In genomic region chr11:87667107-87668090, GRCm38 (mm10) we compare ENCODE assay signal across 1 mouse cellular context.
TF ChIP-seq lines count a peak whose summit lies in the region.

No protein-coding gene starts in this region.

TF ChIP-seq in CH12.LX, 34 proteins besides CTCF, POLR2A, EP300 and RAD21:
- TF ChIP-seq BHLHE40 (IDR thresholded peaks at IDR 0.05; ENCODE audit: low read depth, low read length) = no peak
- no peak for TF ChIP-seq MYC (IDR thresholded peaks at IDR 0.05; ENCODE audit: low read depth, low read length)
- no peak for TF ChIP-seq POLR2AphosphoS2 (IDR thresholded peaks at IDR 0.05; ENCODE audit: low read depth, low read length)
- TF ChIP-seq JUN (IDR thresholded peaks at IDR 0.05; ENCODE audit: insufficient read depth, low read depth, low read length) = no peak
- 0 out of 2 replicates have a peak, but pooled peaks have one; percentile 59 for TF ChIP-seq ELF1 (IDR thresholded peaks at IDR 0.05; ENCODE audit: low read depth, low read length)
- TF ChIP-seq SMC3 (IDR thresholded peaks at IDR 0.05; ENCODE audit: low read depth, low read length) = no peak
- no peak; the same call in 1 of the 2 replicates for TF ChIP-seq ETS1 (conservative IDR thresholded peaks at IDR 0.05; ENCODE audit: low read depth, low read length)
- no peak for TF ChIP-seq ZC3H11A (IDR thresholded peaks at IDR 0.05; ENCODE audit: low read depth, low read length)
- no peak for TF ChIP-seq RCOR1 (conservative IDR thresholded peaks at IDR 0.05; ENCODE audit: low read depth, low read length)
- no peak for TF ChIP-seq E2F4 (IDR thresholded peaks at IDR 0.05; ENCODE audit: insufficient replicate concordance, low read depth, low read length)
- TF ChIP-seq ZMIZ1 (IDR thresholded peaks at IDR 0.05; ENCODE audit: low read depth, low read length) = no peak
- TF ChIP-seq GABPA (IDR thresholded peaks at IDR 0.05; ENCODE audit: insufficient replicate concordance, low read depth, low read length) = no peak
- no peak for TF ChIP-seq ZKSCAN1 (IDR thresholded peaks at IDR 0.05; ENCODE audit: borderline replicate concordance, low read depth, low read length)
- TF ChIP-seq MAFK (IDR thresholded peaks at IDR 0.05; ENCODE audit: insufficient replicate concordance, low read length) = no peak
- no peak for TF ChIP-seq CHD2 (IDR thresholded peaks at IDR 0.05; ENCODE audit: low read length)
- TF ChIP-seq MEF2A (IDR thresholded peaks at IDR 0.05; ENCODE audit: borderline replicate concordance, low read depth, low read length) = no peak
- no peak for TF ChIP-seq JUND (conservative IDR thresholded peaks at IDR 0.05; ENCODE audit: low read depth, low read length)
- TF ChIP-seq CHD1 (IDR thresholded peaks at IDR 0.05; ENCODE audit: low read depth, low read length) = peak; percentile 95
- peak; percentile 52 for TF ChIP-seq SIN3A (IDR thresholded peaks at IDR 0.05; ENCODE audit: low read length)
- TF ChIP-seq PAX5 (IDR thresholded peaks at IDR 0.05; ENCODE audit: low read length) = no peak
- TF ChIP-seq NRF1 (IDR thresholded peaks at IDR 0.05; ENCODE audit: low read depth, low read length) = no peak
- TF ChIP-seq KAT2A (IDR thresholded peaks at IDR 0.05; ENCODE audit: insufficient replicate concordance, low read length) = no peak
- TF ChIP-seq ZNF384 (IDR thresholded peaks at IDR 0.05; ENCODE audit: low read depth, low read length) = peak; percentile 27; the same call in 1 of the 2 replicates
- 0 out of 2 replicates have a peak, but pooled peaks have one; percentile 36 for TF ChIP-seq MAZ (IDR thresholded peaks at IDR 0.05; ENCODE audit: low read depth, low read length)
- no peak for TF ChIP-seq HCFC1 (IDR thresholded peaks at IDR 0.05; ENCODE audit: low read depth, low read length)
- no peak for TF ChIP-seq UBTF (IDR thresholded peaks at IDR 0.05; ENCODE audit: low read depth, low read length)
- no peak for TF ChIP-seq NELFE (IDR thresholded peaks at IDR 0.05; ENCODE audit: low read depth, low read length)
- 0 out of 2 replicates have a peak, but pooled peaks have one; percentile 18 for TF ChIP-seq MAX (IDR thresholded peaks at IDR 0.05; ENCODE audit: low read length)
- no peak for TF ChIP-seq USF1 (IDR thresholded peaks at IDR 0.05; ENCODE audit: low read depth, low read length)
- no peak for TF ChIP-seq USF2 (conservative IDR thresholded peaks at IDR 0.05; ENCODE audit: low read depth, low read length)
- peak; percentile 60; the same call in 1 of the 2 replicates for TF ChIP-seq MXI1 (IDR thresholded peaks at IDR 0.05; ENCODE audit: low read depth, low read length)
- TF ChIP-seq TCF12 (IDR thresholded peaks at IDR 0.05; ENCODE audit: low read depth, low read length) = 0 out of 2 replicates have a peak, but pooled peaks have one; percentile 17
- no peak for TF ChIP-seq TBP (conservative IDR thresholded peaks at IDR 0.05; ENCODE audit: low read depth, low read length)
- TF ChIP-seq IRF4 (IDR thresholded peaks at IDR 0.05; ENCODE audit: low read depth, low read length) = 0 out of 2 replicates have a peak, but pooled peaks have one; percentile 26
TF ChIP-seq in CH12.LX: peak in this region for 9.
